Mouse (Mus musculus) liver, embryonic 14.5 days (tissue): Measurements from ENCODE around the gene Tubb2b. TPM values are rescaled to one million over a fixed set of nuclear protein-coding genes. Genes with fewer than 3 reads are reported as not detected.
"Not testable (repeated sequence)": the region's sequence is repeated elsewhere in the genome, so short reads cannot be mapped to it uniquely, and the experiment has no call there.

Experiments used
- ATAC-seq: fragments of 200-750 bp; cut with Nextera tagmentation; 2 replicates; pipeline ENCODE4 v1.8.0; 2017; ENCODE audit warnings: moderate number of reproducible peaks, mild to moderate bottlenecking, moderate library complexity; ENCODE audit not compliant: insufficient read depth
- DNase-seq, 3 experiments: peaks; one replicate each; pipeline ENCODE4 v3.0.0-alpha.2; 2012 to 2013; ENCODE audit warnings: low read depth in 3 of 3, low spot score in 3 of 3
- H3K27ac ChIP-seq: fragments of 300-500 bp; sonication (generic); 2 replicates; pipeline ENCODE4 v1.5.1; 2014; ENCODE audit warnings: moderate library complexity, mild to moderate bottlenecking, control low read depth, inconsistent platforms
- H3K27me3 ChIP-seq: fragments of 300-500 bp; sonication (generic); 2 replicates; pipeline ENCODE4 v1.6.1; 2014; ENCODE audit warnings: mild to moderate bottlenecking, low read length, moderate library complexity; ENCODE audit not compliant: control insufficient read depth, insufficient read depth
- H3K36me3 ChIP-seq: fragments of 300-500 bp; sonication (generic); replicated peaks from 2 replicates; pipeline ENCODE4 v1.6.1; 2014; ENCODE audit warnings: low read depth; ENCODE audit not compliant: control insufficient read depth, insufficient read depth
- H3K4me1 ChIP-seq, 2 experiments: fragments of 200-500 bp in 1 of 2; fragments of 300-500 bp in 1 of 2; sonication (generic) in 1 of 2; replicated peaks; 2 replicates each; pipeline ENCODE4 v1.6.1; 2012 to 2014; ENCODE audit warnings: antibody characterized with exemption in 1 of 2, inconsistent platforms in 1 of 2, low read length in 1 of 2; ENCODE audit not compliant: control insufficient read depth in 2 of 2, insufficient read depth in 2 of 2
- H3K4me2 ChIP-seq: fragments of 300-500 bp; sonication (generic); 2 replicates; pipeline ENCODE4 v1.6.1; 2014; ENCODE audit warnings: low read depth, mild to moderate bottlenecking, control low read depth, moderate library complexity
- H3K4me3 ChIP-seq, 2 experiments: fragments of 200-500 bp in 1 of 2; fragments of 300-500 bp in 1 of 2; sonication (generic) in 1 of 2; 2 replicates each; pipeline ENCODE4 v1.5.1; 2012 to 2014; ENCODE audit warnings: low read depth in 2 of 2, low read length in 2 of 2, mild to moderate bottlenecking in 2 of 2, control low read depth in 1 of 2, inconsistent platforms in 1 of 2, moderate library complexity in 1 of 2; ENCODE audit not compliant: insufficient read depth in 1 of 2
- H3K9ac ChIP-seq: fragments of 300-500 bp; sonication (generic); replicated peaks from 2 replicates; pipeline ENCODE4 v1.6.1; 2014; ENCODE audit warnings: mild to moderate bottlenecking, control low read depth, moderate library complexity
- H3K9me3 ChIP-seq: fragments of 300-500 bp; sonication (generic); 2 replicates; pipeline ENCODE4 v1.6.1; 2016; ENCODE audit warnings: low read length, mixed read lengths; ENCODE audit not compliant: control insufficient read depth
- CTCF ChIP-seq: IDR thresholded peaks from 2 replicates; pipeline ENCODE4 v1.5.1; 2016; ENCODE audit warnings: antibody characterized with exemption, low read depth, control low read depth
- EP300 ChIP-seq: IDR thresholded peaks from 2 replicates; pipeline ENCODE4 v1.6.1; 2016; ENCODE audit warnings: antibody characterized with exemption, low read depth
- WGBS: fragments of 180-500 bp; shearing (Covaris S2); extraction: QIAGEN DNeasy Blood & Tissue Kit; methylation state at CpG from one replicate; pipeline ENCODE4 v1.1.7; 2014; ENCODE audit not compliant: insufficient replicate concordance; 5-methylcytosine and 5-hydroxymethylcytosine counted together
- polyA plus RNA-seq, 2 experiments: library from polyadenylated mRNA; depleted of rRNA in 1 of 2; stranded (reverse) in 1 of 2; unstranded in 1 of 2; fragments of >200 nt; fragmentation: Nextera tagmentation in 1 of 2; extraction: Ambion mirVana in 1 of 2; gene quantifications; 2 replicates each; pipeline versions ENCODE4 v1.2.1 to v1.2.3; 2012 to 2014

Gene Tubb2b
- polyA plus RNA-seq, 2 experiments, result 0.29 to 2.7 TPM

GRCm38 (mm10) chr13:34096455-34096854 lies 33.8 kb downstream of the Tubb2b start:
- TF ChIP-seq CTCF (no peak), EP300 (no peak)
- ATAC-seq (no peak), DNase-seq (no peak)
- H3K36me3 ChIP-seq, result no peaks in the 10 kb centered on the region
- no peaks in the 10 kb centered on the region for H3K27me3 ChIP-seq
- H3K4me3 ChIP-seq, result no peak overlapping the region
- peaks cover 11 to 16% of the 10 kb centered on the region in 2 experiments for H3K4me1 ChIP-seq
- H3K9ac ChIP-seq, result no peak overlapping the region
- no peaks in the 10 kb centered on the region for H3K9me3 ChIP-seq
- no peak overlapping the region for H3K4me2 ChIP-seq
- no peak overlapping the region for H3K27ac ChIP-seq
- WGBS, result 63% methylated on average over 4 of the region's 4 CpGs

GRCm38 (mm10) chr13:34095542-34096435 lies 34.5 kb downstream of the Tubb2b start:
- TF ChIP-seq CTCF, result no peak
- 39% methylated on average over 7 of the region's 7 CpGs for WGBS

DNA sequence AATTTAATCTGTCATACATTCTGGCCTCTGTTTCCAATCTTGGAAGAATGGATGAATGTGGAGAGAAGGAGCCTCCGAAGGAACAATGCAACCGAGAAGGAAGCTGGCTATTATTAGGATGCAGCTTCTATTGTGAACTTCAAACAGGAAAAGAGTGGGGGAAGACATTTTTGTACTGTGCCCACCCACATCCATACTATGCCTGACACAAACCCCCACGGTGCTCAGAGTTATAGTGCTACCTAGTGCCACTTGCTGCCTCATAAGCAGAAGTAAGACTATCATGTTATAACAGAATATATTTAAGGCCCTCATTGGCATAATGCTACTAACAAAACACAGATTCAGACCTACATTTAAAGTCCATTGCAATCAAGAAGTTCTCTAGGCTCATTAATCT lies 40.9 kb downstream of the Tubb2b start:
- Histone ChIP-seq H3K36me3 (no peaks in the 10 kb centered on the region), H3K9me3 (no peaks in the 10 kb centered on the region), H3K27ac (no peak overlapping the region), H3K4me1 (no peaks in the 10 kb centered on the region), H3K4me2 (no peak overlapping the region), H3K4me3 (no peak overlapping the region), H3K27me3 (no peaks in the 10 kb centered on the region), H3K9ac (no peak overlapping the region)
- 15% methylated on average over 3 of the region's 3 CpGs for WGBS
- DNase-seq (no peak), ATAC-seq (no peak)
- no peak for TF ChIP-seq EP300

More at GRCm38 (mm10) chr13:34095542-34096435, 34.5 kb downstream of the Tubb2b start:
- Histone ChIP-seq H3K27me3 (no peaks in the 10 kb centered on the region), H3K4me2 (no peak overlapping the region), H3K9ac (no peak overlapping the region), H3K4me1 (peaks cover 7 to 10% of the 10 kb centered on the region in 2 experiments), H3K27ac (no peak overlapping the region), H3K4me3 (no peak overlapping the region), H3K36me3 (no peaks in the 10 kb centered on the region), H3K9me3 (no peaks in the 10 kb centered on the region)
- no peak for ATAC-seq
- no peak for DNase-seq

GRCm38 (mm10) chr13:34088871-34089288 lies 41.4 kb downstream of the Tubb2b start:
- 26% methylated on average over 7 of the region's 7 CpGs for WGBS
- H3K4me3 ChIP-seq, result no peak overlapping the region
- H3K9me3 ChIP-seq, result no peaks in the 10 kb centered on the region
- ATAC-seq (no peak), DNase-seq (no peak)
- H3K27me3 ChIP-seq, result no peaks in the 10 kb centered on the region
- H3K27ac ChIP-seq, result no peak overlapping the region
- H3K4me2 ChIP-seq, result no peak overlapping the region
- H3K36me3 ChIP-seq, result no peaks in the 10 kb centered on the region
- TF ChIP-seq CTCF, result no peak
- TF ChIP-seq EP300, result no peak
- no peaks in the 10 kb centered on the region for H3K4me1 ChIP-seq
- H3K9ac ChIP-seq, result no peak overlapping the region

- H3K27ac ChIP-seq, DNase-seq, ATAC-seq, H3K4me3 ChIP-seq, H3K9ac ChIP-seq, H3K36me3 ChIP-seq, H3K27me3 ChIP-seq, H3K4me2 ChIP-seq, H3K4me1 ChIP-seq, H3K9me3 ChIP-seq: not testable (repeated sequence)
- 43% methylated on average over 5 of the region's 5 CpGs for WGBS
Observed at GRCm38 (mm10) chr13:34088201-34088649, 42.0 kb downstream of the Tubb2b start.
